Mouse (Mus musculus) CH12.LX (cell line): Measurements from ENCODE around the gene Cmya5.

Source experiments
- CHD2 ChIP-seq: IDR thresholded peaks from 2 replicates; pipeline ENCODE4 v1.6.1; 2011; ENCODE audit warnings: low read length, improper control_type of control experiment
- CTCF ChIP-seq, 2 experiments: IDR thresholded peaks in 1 of 2; conservative IDR thresholded peaks in 1 of 2; 2 replicates each; pipeline ENCODE4 v1.5.1; 2011 to 2012; ENCODE audit warnings: low read depth in 2 of 2, low read length in 2 of 2, improper control_type of control experiment in 1 of 2, inconsistent platforms in 1 of 2, mild to moderate bottlenecking in 1 of 2, moderate library complexity in 1 of 2
- ETS1 ChIP-seq: conservative IDR thresholded peaks from 2 replicates; pipeline ENCODE4 v1.6.1; 2012; ENCODE audit warnings: low read depth, mild to moderate bottlenecking, inconsistent platforms, low read length, improper control_type of control experiment, moderate library complexity
- JUND ChIP-seq: conservative IDR thresholded peaks from 2 replicates; pipeline ENCODE4 v1.6.1; 2011; ENCODE audit warnings: low read depth, low read length, improper control_type of control experiment
- KAT2A ChIP-seq: IDR thresholded peaks from 2 replicates; pipeline ENCODE4 v1.6.1; 2012; ENCODE audit warnings: low read length, improper control_type of control experiment, inconsistent platforms; ENCODE audit not compliant: insufficient replicate concordance
- MAFK ChIP-seq: IDR thresholded peaks from 2 replicates; pipeline ENCODE4 v1.6.1; 2011; ENCODE audit warnings: low read length, improper control_type of control experiment; ENCODE audit not compliant: insufficient replicate concordance
- MYC ChIP-seq: IDR thresholded peaks from 2 replicates; pipeline ENCODE4 v1.6.1; 2011; ENCODE audit warnings: low read depth, mild to moderate bottlenecking, improper control_type of control experiment, low read length
- POLR2A ChIP-seq: IDR thresholded peaks from 2 replicates; pipeline ENCODE4 v1.6.1; 2011; ENCODE audit warnings: low read depth, mild to moderate bottlenecking, improper control_type of control experiment, low read length
- SMC3 ChIP-seq: IDR thresholded peaks from 2 replicates; pipeline ENCODE4 v1.6.1; 2011; ENCODE audit warnings: low read depth, low read length, improper control_type of control experiment
- TBP ChIP-seq: conservative IDR thresholded peaks from 2 replicates; pipeline ENCODE4 v1.6.1; 2011; ENCODE audit warnings: low read depth, low read length, improper control_type of control experiment
- ZNF384 ChIP-seq: IDR thresholded peaks from 2 replicates; pipeline ENCODE4 v1.6.1; 2012; ENCODE audit warnings: low read depth, low read length, improper control_type of control experiment, inconsistent platforms

- no peak for TF ChIP-seq CTCF (conservative IDR thresholded peaks at IDR 0.05 in 1 of 2, IDR thresholded peaks at IDR 0.05 in 1 of 2; ENCODE audit: low read depth in 2 of 2, low read length in 2 of 2)
- no peak for TF ChIP-seq KAT2A
- no peak for TF ChIP-seq MAFK
- no peak for TF ChIP-seq TBP
- no peak for TF ChIP-seq SMC3
- no peak for TF ChIP-seq ZNF384
- TF ChIP-seq MYC = no peak
- no peak for TF ChIP-seq ETS1
- no peak for TF ChIP-seq JUND
- TF ChIP-seq POLR2A = no peak
- TF ChIP-seq CHD2 = no peak
Measured at GRCm38 (mm10) chr13:93061311-93061710, 83.2 kb downstream of the Cmya5 start.
